Mouse (Mus musculus) adrenal gland, adult 18-20 months (tissue): ENCODE results near the gene Stc2. TPM values are rescaled to one million over a fixed set of nuclear protein-coding genes. Genes with fewer than 3 reads are reported as not detected.

ENCODE experiments used
- DNase-seq, 2 experiments: peaks; one replicate each; pipeline ENCODE4 v3.0.0; 2021 to 2022; ENCODE audit warnings: low spot score in 2 of 2
- long read RNA-seq, 2 experiments: library from polyadenylated mRNA; stranded (forward); transcript quantifications; one replicate each; pipeline ENCODE4 v2.0.0; 2021
- total RNA-seq, 2 experiments: library from RNA; stranded (reverse); gene quantifications; 1 replicate in 1 of 2; 2 replicates in 1 of 2; pipeline ENCODE4 v1.2.3; 2021

Gene Stc2
- 1 to 10 TPM; 1.2 TPM for total RNA-seq
- long read RNA-seq, experiment 1 = 0 reads
- long read RNA-seq, experiment 2, partial matches to known transcripts = 2 of 2 reads
- long read RNA-seq, experiment 2, other reads (novel, unspliced or antisense) = 0 of 2 reads

GRCm38 (mm10) chr11:31369648-31370286, at the start of gene Stc2:
TSS of gene Stc2 (minus strand) at chr11:31370074.
- peak; percentile 28 to 42 for DNase-seq

DNA sequence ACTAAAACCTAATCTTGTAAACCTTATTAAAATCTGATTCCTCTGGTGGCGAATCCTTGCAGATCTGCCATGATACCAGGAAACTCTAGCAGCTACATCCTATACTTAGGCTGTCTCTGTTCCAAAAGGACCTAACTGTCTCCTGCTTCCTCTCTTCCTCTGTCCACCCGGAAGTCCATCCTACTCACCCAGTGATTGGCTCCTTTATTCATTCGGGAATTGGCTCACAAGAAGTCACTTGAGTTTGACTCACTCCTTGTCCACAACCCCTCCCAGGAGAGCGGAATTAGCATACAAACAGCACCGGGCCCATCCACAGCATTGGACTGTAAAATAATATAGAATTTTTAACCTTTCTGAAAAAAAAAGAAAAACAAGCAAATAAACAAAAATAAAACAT, 47.2 kb upstream of the Stc2 start:
- no peak for DNase-seq

GRCm38 (mm10) chr11:31412376-31412775, 42.5 kb upstream of the Stc2 start:
- DNase-seq = no peak

DNA sequence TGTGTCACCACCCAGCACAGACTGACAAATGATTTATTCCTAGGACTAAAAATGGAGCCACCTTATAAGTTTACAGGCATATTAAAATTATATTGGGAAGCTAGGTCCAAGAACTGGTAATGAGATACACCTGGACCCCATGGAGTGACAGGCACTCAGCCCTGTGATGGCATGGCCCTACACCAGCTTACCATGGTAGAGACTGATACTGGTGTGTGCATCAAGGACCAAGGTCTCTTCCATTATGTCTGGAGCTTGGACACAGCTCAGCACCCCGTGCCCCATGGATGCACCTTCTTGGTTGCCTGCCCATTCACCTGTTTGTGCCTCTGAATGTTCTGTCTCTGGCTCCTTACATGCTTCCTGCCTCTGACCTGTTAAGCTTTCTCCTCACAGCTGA, 36.9 kb upstream of the Stc2 start:
- DNase-seq = no peak

DNA sequence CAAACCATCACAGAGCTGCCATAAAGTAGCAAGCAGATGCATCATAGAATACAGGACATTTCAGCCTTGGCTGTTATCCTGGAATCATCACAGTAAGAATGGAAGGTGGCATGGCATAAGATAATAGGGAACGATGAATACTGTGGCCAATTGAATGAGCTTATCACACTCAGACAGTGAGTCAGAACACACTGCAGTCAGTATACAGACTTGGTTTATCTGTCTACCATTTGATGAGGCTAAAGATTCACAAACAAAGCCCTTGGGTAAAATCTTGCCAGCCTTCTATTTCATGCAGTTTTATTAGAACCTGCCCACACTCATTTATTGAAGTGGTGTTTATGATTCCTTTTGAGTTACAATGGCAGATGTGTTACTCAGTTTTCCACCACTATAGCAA, 33.2 kb upstream of the Stc2 start:
- no peak for DNase-seq

DNA sequence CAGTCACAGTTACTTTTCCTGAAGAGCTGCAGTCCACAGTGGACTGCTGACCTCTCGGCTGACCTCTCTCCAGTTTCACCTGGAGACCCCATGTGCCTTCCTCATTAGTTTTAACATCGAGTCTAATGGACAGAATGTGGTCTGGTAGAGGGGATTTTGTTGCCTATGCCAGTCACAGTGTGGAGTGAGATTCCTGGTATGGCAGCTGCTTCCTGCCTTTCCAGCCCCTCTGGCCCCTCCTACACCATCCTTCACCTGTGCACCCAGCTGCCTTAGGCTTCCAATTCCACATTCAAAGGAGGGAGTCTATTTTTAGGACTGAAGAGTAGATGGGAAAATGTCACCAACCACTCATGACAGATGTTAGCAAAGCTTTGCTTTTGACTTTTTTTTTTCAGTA, 28.7 kb upstream of the Stc2 start:
- no peak for DNase-seq

- no peak for DNase-seq
These were observed 27.0 kb upstream of the Stc2 start for GRCm38 (mm10) chr11:31396638-31397417.

- no peak for DNase-seq
These were observed 24.2 kb upstream of the Stc2 start for GRCm38 (mm10) chr11:31394026-31394425.

DNA sequence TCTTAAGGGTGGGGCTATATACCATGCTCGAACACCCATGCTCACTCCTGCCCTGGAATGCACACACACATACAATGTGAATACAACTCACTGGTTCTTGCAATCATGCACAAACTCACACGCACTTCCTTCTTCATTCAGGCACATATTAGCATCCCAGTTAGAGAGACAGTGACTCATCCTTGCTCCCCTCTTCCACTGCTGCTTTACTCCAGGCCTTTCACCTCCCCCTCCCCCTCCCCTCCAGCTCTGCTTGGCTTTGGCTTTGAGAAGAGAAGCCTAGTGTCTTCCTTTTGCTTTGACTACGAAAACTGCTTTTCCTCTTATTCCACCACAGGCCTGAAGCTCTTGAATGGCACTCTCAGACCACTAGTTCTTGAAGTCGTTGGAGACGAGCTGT, 22.5 kb upstream of the Stc2 start:
- DNase-seq = no peak

GRCm38 (mm10) chr11:31388890-31389289, 19.0 kb upstream of the Stc2 start:
- no peak for DNase-seq

GRCm38 (mm10) chr11:31387526-31387925, 17.7 kb upstream of the Stc2 start:
- DNase-seq = no peak

DNA sequence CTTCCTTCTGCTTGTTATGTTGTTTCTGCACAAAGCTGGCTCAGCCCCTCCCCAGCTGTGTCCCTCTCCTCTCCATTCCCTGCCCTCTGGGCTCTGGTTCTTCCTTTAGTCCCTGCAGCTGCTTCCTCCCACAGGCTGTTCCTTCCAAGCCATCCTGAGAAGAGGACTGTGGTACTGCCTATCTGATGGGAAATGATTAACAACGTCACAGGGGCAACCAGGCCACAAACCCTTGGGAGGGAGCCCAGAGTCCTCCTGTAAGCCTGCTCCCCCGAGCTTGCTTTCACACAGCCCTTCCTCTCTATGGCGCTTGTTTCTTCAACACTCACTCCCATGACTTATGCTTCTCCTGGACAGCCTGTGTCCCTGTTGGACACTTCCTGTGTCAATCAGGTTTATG, 16.7 kb upstream of the Stc2 start:
- no peak for DNase-seq

GRCm38 (mm10) chr11:31383968-31384367, 14.1 kb upstream of the Stc2 start:
- no peak for DNase-seq

DNA sequence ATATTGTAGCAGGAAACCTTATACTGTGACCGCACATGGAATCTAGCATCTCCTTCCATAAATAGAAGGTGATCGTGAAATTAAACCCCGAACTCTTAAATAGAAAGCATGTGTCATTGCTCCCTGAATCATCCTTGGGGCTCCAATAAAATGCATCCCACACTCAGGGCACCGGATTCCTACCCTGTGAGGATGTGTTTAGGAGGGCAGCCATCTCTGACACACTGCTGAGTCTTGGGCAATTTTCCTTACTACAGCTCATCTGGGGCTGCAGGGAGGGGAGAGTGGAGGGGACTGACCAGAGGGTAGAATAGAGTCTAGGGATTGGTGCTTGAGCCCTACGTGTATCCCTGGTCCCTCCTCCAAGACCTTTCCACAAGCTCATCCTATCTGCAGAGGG, 12.3 kb upstream of the Stc2 start:
- no peak for DNase-seq

- peak; percentile 32 to 40 for DNase-seq
These were observed 3.6 kb upstream of the Stc2 start for GRCm38 (mm10) chr11:31373438-31373837.

DNA sequence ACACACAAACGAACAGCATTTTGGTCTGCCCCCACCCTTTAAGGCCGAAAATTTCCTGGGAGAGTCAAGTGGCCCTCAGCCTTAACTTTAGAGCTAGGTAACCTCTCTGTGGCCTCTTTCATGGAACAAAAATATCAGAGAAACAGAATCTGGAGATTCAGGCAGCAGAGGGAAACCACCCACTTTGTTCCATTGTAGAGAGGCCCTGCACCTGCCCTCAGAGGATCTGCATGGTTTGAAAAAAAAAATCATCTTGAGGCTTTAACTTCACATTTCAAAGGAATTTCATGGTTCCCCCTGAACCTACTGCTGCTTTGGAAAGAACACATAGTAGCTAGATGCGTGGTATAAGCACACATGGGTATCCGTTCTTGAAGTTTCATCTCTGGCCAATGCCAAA, 2.3 kb upstream of the Stc2 start:
- no peak for DNase-seq

DNA sequence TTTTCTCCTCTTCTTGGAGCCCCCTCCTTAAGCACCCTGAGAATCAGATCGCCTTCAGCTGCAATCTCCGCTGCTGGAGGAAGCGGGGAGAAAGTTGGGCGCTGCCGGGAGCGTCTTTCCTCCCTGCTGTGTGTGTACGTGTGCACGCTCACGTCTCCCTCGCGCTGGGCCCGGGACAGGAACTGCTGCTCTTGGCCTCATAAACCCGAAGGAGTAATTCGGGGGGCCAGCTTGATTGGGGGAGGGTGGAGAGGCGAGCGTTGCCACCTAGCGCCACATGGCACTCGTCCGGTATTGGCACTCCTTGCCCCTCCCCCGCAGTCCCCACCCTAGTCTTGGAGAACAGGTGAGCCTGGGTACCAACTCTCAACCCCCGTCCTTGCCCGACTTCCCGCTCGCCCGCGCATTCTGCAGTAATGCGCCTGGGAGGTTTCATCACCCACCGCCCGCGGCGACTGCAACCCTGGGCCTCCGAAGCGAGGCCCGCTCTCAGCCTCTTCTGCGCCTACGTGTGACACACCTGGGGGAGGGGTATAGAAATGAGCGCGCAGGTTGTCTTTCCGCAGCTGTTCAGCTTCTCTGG, 1.5 kb upstream of the Stc2 start:
- DNase-seq = no peak

GRCm38 (mm10) chr11:31370436-31371230, 759 bp upstream of the Stc2 start:
- DNase-seq = no peak

DNA sequence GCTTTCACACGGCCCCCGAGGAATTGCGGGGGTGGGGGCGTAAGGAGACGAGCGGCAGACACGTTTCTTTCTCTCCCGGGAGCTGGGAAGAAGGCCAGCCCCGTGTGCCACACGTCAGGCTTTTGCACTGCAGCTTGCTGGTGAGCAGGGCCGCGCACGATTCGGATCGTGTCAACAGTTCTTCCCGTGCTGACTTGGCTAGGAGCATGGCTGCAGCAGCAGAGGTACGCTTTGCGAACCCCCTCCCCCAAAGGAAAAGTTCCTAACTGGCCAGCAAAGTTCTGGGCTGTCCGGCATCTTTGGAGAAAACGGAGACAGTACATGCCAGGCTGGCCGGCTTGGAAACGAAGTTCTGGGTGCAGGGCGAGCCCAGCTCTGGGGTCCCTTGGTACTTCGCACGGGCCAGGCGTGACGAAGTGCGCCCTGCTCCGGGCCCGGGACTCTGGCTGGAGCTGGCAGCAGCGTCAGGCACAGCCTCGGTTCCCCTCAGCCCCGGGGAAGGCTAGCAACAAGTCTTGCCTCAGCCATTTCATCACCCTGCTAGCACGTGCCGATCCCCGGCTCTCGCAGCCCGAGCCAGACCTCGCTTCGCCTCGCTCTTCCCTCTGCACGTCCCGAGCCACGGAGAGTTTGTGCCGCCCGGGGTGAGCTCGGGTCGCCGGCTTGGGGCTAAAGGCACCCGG, 768 bp downstream of the Stc2 start:
- DNase-seq = peak; percentile 35 to 43

GRCm38 (mm10) chr11:31368252-31368964, 1.5 kb downstream of the Stc2 start:
- DNase-seq = no peak
